Mouse (Mus musculus) CD8-positive naive resting alpha-beta T cell, adult 2 months (primary cell): ENCODE measurements around the gene Olfr510.
"Not testable (repeated sequence)": the region's sequence is repeated elsewhere in the genome, so short reads cannot be mapped to it uniquely, and the experiment has no call there.

ENCODE experiments used
- DNase-seq, 2 experiments: peaks; one replicate each; pipeline ENCODE4 v3.0.0; 2022; ENCODE audit warnings: low read depth in 2 of 2, low spot score in 2 of 2

Gene Olfr510

DNA sequence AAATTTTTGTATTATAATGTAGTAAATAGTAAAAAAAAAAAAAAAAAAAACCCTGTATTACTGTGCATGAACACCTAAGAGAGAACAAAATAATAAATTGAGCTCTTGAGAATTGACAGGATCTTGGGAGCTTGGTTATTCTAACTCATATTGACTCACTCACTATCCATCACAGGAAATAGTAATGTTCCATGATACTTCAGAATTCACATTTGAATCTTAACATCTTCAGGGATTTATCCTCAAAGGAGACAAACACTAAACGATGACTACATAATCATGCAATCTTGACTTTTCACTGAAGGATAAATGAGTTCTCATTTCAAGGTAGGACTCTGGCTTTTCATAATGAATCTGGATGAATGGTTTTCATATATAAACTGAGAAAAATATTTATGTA is at the start of gene Olfr510:
Gene Olfr510, plus strand, starts transcription at position 301 of the 400 bp plus-strand sequence.
- DNase-seq, result no peak

DNA sequence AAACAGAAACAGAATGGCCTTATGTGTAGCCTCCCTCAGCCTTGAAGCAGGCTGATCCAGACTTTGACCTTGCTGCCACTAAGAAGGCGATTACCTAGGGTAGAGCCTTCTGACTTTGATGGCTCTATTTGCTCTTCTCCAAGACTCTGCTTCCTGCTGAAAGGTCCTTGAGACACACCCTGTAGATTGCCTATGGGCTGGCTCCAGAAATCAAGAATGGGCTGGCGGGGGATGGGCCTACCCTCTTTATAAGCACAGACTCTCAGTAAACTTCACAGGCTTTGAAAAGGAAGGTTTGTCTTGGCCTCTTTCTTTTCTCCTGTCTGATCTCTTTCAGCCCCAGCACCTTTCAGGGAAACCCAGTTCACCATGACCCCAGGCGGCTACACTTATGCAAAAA is 49.4 kb upstream of the Olfr510 start:
- DNase-seq, result not testable (repeated sequence)

GRCm38 (mm10) chr7:108621514-108621913 is 44.7 kb upstream of the Olfr510 start, which contains the start of gene Olfr507:
Olfr507 (plus strand) TSS chr7:108621814.
- DNase-seq, result no peak

DNA sequence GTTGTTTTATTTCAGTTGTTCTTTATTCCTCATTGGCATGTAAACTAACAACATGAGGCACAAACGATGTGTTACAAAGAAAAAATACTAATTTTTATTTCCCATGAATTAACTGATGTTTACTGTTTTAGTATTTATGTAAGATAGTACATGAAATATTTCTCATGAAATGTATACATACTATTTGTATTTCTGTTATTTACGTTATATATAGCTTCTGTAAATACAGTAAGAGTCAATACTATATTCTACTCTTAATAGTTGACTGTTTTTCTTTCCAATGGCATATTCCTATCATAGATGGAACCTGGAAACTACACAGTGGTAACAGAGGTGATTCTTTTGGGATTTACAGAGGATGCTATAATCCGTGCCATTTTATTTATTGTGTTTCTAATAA is 36.5 kb upstream of the Olfr510 start, which contains the start of gene Olfr508:
Gene Olfr508, plus strand, starts transcription at position 301 of the 400 bp plus-strand sequence.
- no peak for DNase-seq

DNA sequence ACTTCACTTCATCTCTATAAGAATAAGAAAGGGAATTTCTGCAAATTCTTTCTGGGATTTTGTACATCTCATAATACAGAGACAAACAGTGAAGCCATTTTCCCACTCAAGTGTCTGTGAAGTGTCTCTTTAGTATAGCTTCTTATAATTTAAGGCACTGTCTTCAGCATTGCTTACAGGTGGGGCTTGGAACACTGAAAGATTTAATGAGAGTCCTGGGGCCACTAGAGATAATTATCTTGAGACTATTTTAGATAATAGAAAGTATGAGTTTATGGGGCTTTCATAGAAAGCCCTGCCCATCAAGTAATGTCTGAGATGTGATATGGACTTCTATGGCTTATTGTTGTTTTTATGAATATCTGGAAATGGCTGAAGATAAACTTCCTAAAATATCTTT is 14.4 kb upstream of the Olfr510 start, which contains the start of gene Olfr509:
Gene Olfr509, minus strand, starts transcription at position 101 of the 400 bp plus-strand sequence.
- no peak for DNase-seq

DNA sequence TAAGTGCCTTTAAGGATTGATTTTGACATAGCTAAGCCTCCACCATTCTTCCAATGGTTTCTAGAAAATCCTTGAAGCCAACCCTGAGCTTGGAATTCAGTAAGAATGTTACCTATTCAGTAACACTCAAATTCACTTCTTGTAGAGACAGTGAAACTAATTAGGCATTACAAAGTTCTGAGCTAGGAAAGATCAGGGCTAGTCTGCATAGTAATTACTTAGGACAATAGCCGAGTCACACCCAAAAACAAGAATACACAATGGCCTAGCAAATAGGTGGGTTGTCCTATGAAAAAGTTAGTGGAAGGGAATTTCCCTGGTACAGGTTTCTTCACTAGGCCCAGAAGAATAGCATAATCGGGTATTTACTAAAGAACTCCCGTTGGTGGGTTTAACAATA is 3.8 kb upstream of the Olfr510 start:
- no peak for DNase-seq

- no peak for DNase-seq
These were observed 4.8 kb downstream of the Olfr510 start for GRCm38 (mm10) chr7:108671058-108671457.

DNA sequence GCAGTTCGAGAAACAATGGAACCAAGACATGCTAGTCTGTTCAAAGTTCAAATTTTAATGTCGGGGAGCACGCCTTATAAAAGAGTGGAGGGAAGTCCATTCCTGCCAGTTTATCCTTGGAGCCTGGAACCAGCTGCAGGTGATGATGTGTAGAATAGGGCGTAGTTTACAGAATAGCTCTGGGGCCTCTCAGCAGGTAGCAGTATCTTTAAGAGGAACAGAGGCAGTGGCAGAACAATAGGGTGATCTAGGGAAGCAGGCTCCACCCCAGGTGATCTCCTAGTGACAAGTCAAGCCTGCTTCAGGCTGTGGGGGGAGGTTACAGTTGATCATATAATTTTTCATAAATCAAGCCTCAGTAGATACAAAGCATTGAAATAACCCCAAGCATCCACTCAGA is 12.7 kb downstream of the Olfr510 start:
- no peak for DNase-seq

DNA sequence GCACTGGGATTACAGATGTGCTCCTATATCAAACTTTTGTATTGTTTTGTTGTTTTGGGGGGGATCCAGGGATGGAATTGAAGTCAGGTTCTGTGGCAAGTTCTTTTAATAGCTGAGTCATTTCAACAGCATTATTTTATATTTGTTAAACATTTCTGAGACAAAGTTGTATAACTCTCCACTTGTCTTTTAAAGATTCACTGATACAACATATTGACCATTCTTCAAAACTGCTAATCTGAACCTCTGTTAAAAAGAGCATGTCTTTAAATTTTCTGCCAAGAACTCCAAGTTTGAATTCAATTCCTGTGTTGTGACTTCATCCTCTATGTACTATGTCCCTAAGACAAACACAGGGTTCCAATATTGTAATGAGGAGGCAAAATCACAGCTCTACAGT is 46.8 kb downstream of the Olfr510 start, which contains the start of gene Olfr512:
Gene Olfr512, plus strand, starts transcription at position 301 of the 400 bp plus-strand sequence.
- DNase-seq, result no peak
